Mouse (Mus musculus) testis, adult 2 months (tissue): ENCODE results near the gene Pygm. TPM values are rescaled to one million over a fixed set of nuclear protein-coding genes. Genes with fewer than 3 reads are reported as not detected.

ENCODE experiments used
- H3K27ac ChIP-seq: fragments of 200-500 bp; 2 replicates; pipeline ENCODE4 v1.5.1; 2012; ENCODE audit warnings: low read depth, low read length; ENCODE audit not compliant: control insufficient read depth, insufficient read depth
- H3K27me3 ChIP-seq: fragments of 200-500 bp; 2 replicates; pipeline ENCODE4 v1.6.1; 2012; ENCODE audit warnings: mild to moderate bottlenecking, low read length, moderate library complexity; ENCODE audit not compliant: control insufficient read depth, insufficient read depth
- H3K36me3 ChIP-seq: fragments of 200-500 bp; 2 replicates; pipeline ENCODE4 v1.6.1; 2012; ENCODE audit warnings: mild to moderate bottlenecking, low read length; ENCODE audit not compliant: control insufficient read depth, insufficient read depth
- H3K4me1 ChIP-seq: fragments of 200-500 bp; 2 replicates; pipeline ENCODE4 v1.6.1; 2012; ENCODE audit warnings: low read length; ENCODE audit not compliant: control insufficient read depth, insufficient read depth
- H3K4me3 ChIP-seq: fragments of 200-500 bp; 2 replicates; pipeline ENCODE4 v1.5.1; 2012; ENCODE audit warnings: low read depth, mild to moderate bottlenecking, low read length, moderate library complexity, mixed read lengths; ENCODE audit not compliant: control insufficient read depth
- CTCF ChIP-seq: fragments of 200-500 bp; IDR thresholded peaks from 2 replicates; pipeline ENCODE4 v1.5.1; 2012; ENCODE audit warnings: low read depth, mild to moderate bottlenecking, inconsistent platforms, low read length, moderate library complexity; ENCODE audit not compliant: control insufficient read depth, insufficient read depth, insufficient replicate concordance
- POLR2A ChIP-seq: fragments of 200-500 bp; IDR thresholded peaks from 2 replicates; pipeline ENCODE4 v1.6.1; 2012; ENCODE audit warnings: low read depth, mild to moderate bottlenecking, inconsistent platforms, low read length, moderate library complexity; ENCODE audit not compliant: control insufficient read depth
- polyA plus RNA-seq: library from polyadenylated mRNA; depleted of rRNA; stranded (reverse); fragments of >200 nt; gene quantifications from 2 replicates; pipeline ENCODE4 v1.2.3, GENCODE M21; 2012

The Pygm gene
- polyA plus RNA-seq, 1 experiment = 6.9 TPM

GRCm38 (mm10) chr19:6380411-6381166 is 3.6 kb upstream of the Pygm start:
- H3K27me3 ChIP-seq = no peaks in the 10 kb centered on the region
- no peak overlapping the region for H3K4me3 ChIP-seq
- no peak overlapping the region for H3K27ac ChIP-seq
- 0 out of 2 replicates have a peak, but pooled peaks cover 2% of the 10 kb centered on the region for H3K4me1 ChIP-seq
- no peak for TF ChIP-seq CTCF
- no peak for TF ChIP-seq POLR2A
- peaks cover 3% of the 10 kb centered on the region; the same call in 1 of the 2 replicates for H3K36me3 ChIP-seq

GRCm38 (mm10) chr19:6381238-6381637 is 3.0 kb upstream of the Pygm start:
- H3K27me3 ChIP-seq = no peaks in the 10 kb centered on the region
- TF ChIP-seq CTCF (no peak), POLR2A (no peak)
- no peaks in the 10 kb centered on the region for H3K36me3 ChIP-seq
- no peak overlapping the region for H3K27ac ChIP-seq
- no peak overlapping the region for H3K4me3 ChIP-seq
- no peaks in the 10 kb centered on the region for H3K4me1 ChIP-seq

GRCm38 (mm10) chr19:6382323-6382924 is 1.8 kb upstream of the Pygm start:
- Histone ChIP-seq H3K27ac (no peak overlapping the region), H3K36me3 (no peaks in the 10 kb centered on the region), H3K4me1 (no peaks in the 10 kb centered on the region), H3K27me3 (no peaks in the 10 kb centered on the region), H3K4me3 (no peak overlapping the region)
- TF ChIP-seq CTCF (no peak), POLR2A (no peak)

GRCm38 (mm10) chr19:6383470-6383869 is 729 bp upstream of the Pygm start:
- H3K27ac ChIP-seq = no peak overlapping the region
- no peak overlapping the region for H3K4me3 ChIP-seq
- no peaks in the 10 kb centered on the region for H3K27me3 ChIP-seq
- no peaks in the 10 kb centered on the region for H3K4me1 ChIP-seq
- H3K36me3 ChIP-seq = no peaks in the 10 kb centered on the region
- TF ChIP-seq CTCF (no peak), POLR2A (no peak)

GRCm38 (mm10) chr19:6384954-6385353 is 755 bp downstream of the Pygm start:
- Histone ChIP-seq H3K36me3 (no peaks in the 10 kb centered on the region), H3K27ac (no peak overlapping the region), H3K4me1 (no peaks in the 10 kb centered on the region), H3K27me3 (no peaks in the 10 kb centered on the region), H3K4me3 (no peak overlapping the region)
- no peak for TF ChIP-seq POLR2A

GRCm38 (mm10) chr19:6385419-6385818 is 1.2 kb downstream of the Pygm start:
- TF ChIP-seq CTCF = no peak
- no peak for TF ChIP-seq POLR2A
- Histone ChIP-seq H3K4me1 (no peaks in the 10 kb centered on the region), H3K27ac (no peak overlapping the region), H3K4me3 (no peak overlapping the region), H3K36me3 (no peaks in the 10 kb centered on the region), H3K27me3 (no peaks in the 10 kb centered on the region)

GRCm38 (mm10) chr19:6385821-6386220 is 1.6 kb downstream of the Pygm start:
- Histone ChIP-seq H3K27me3 (no peaks in the 10 kb centered on the region), H3K4me1 (no peaks in the 10 kb centered on the region), H3K36me3 (no peaks in the 10 kb centered on the region), H3K27ac (no peak overlapping the region), H3K4me3 (no peak overlapping the region)
- TF ChIP-seq POLR2A = no peak
- no peak for TF ChIP-seq CTCF

- no peaks in the 10 kb centered on the region for H3K36me3 ChIP-seq
- H3K4me1 ChIP-seq = no peaks in the 10 kb centered on the region
- no peaks in the 10 kb centered on the region for H3K27me3 ChIP-seq
- no peak overlapping the region for H3K4me3 ChIP-seq
- no peak overlapping the region for H3K27ac ChIP-seq
- no peak for TF ChIP-seq POLR2A
- no peak for TF ChIP-seq CTCF
Measured at GRCm38 (mm10) chr19:6386234-6386633, 2.0 kb downstream of the Pygm start.
